Mouse (Mus musculus): Measurements from ENCODE around the gene Neil3. TPM values are rescaled to one million over a fixed set of nuclear protein-coding genes. Genes with fewer than 3 reads are reported as not detected.

Gene Neil3
- polyA plus RNA-seq, 1 experiment from 2014 or later = 26.5 TPM

Other genes with a start within 250 kb of the Neil3 start
- gene Aga, start 127.3 kb downstream of the Neil3 start, polyA plus RNA-seq (2016; fragmentation: Nextera tagmentation; extraction: Ambion mirVana) = 19.4 and 20.9 TPM in 2 replicates